Mouse (Mus musculus) monocyte, adult 2 months (primary cell): ENCODE results near the gene Tmem274.

Source experiments
- DNase-seq, 2 experiments: peaks; one replicate each; pipeline ENCODE4 v3.0.0; 2022; ENCODE audit warnings: low spot score in 2 of 2, low read depth in 1 of 2

The Tmem274 gene

GRCm38 (mm10) chr4:149521258-149521657 lies 44.1 kb downstream of the Tmem274 start:
- DNase-seq = no peak

GRCm38 (mm10) chr4:149523961-149524360 lies 46.8 kb downstream of the Tmem274 start:
- DNase-seq = no peak

GRCm38 (mm10) chr4:149525170-149525569 lies 48.0 kb downstream of the Tmem274 start:
- no peak for DNase-seq

- no peak for DNase-seq
Measured at GRCm38 (mm10) chr4:149525811-149526210, 48.6 kb downstream of the Tmem274 start.

- no peak for DNase-seq
Measured at GRCm38 (mm10) chr4:149526330-149526729, 49.2 kb downstream of the Tmem274 start.

- DNase-seq = no peak
Measured at GRCm38 (mm10) chr4:149527621-149528354, 50.6 kb downstream of the Tmem274 start.

GRCm38 (mm10) chr4:149529691-149530090 lies 52.5 kb downstream of the Tmem274 start:
- DNase-seq = no peak
